Mouse (Mus musculus): ENCODE measurements at regions not wholly inside any gene's neighbourhood (a gene's known extent, or its start where the extent isn't known, plus 50 kb on each side); places are given as distances from the start of the nearest gene placed in this dataset.
A peak's percentile ranks its signal among the peaks of the same experiment; 100 is the strongest.
"Not testable (repeated sequence)": the region's sequence is repeated elsewhere in the genome, so short reads cannot be mapped to it uniquely, and the experiment has no call there.

- peak; percentile 63 for DNase-seq (ENCODE audit: low read depth)
Measured at GRCm38 (mm10) chr9:78769168-78769567, 153.8 kb downstream of the Cd109 start.

GRCm38 (mm10) chr9:78773936-78774335 lies 158.6 kb downstream of the Cd109 start:
- no peak for DNase-seq (ENCODE audit: low read depth)

DNA sequence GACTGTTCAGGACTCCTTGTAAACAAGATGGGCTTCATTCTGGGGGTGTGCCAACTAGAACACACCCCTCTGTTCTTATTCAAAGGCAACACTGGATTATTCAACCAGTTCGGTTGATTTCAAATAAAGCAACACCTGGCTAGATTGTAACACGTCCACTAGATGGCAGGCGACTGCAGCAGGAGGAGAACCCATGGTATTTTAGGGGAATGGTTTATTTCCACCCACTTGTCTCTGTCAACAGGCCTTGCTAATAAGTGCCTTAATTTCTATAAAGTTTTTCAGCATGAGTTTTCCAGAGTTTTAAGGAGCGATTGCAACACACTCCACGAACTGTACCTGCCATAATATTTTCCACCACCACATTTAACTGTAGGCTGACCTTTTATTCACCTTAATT lies 160.1 kb downstream of the Cd109 start:
- peak; percentile 66 for DNase-seq (ENCODE audit: low read depth)

DNA sequence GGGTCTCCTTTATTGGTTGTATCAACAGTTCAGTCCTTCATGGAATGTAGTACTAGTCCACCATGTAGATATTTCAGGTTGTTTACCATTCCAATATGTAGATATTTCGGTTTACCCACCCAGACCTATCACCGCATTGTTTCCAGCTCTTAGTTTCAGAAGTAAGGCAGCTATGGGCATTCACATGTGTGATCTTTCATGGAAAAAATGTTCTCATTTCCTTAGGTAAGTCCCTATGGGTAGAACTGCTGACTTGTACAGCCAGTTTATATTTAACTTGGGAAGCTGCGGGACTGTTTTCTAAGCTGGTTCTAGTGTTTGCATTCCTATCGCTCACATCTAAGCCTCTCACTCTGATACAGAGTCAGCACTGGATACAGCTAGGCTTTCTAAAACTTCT lies 165.2 kb downstream of the Cd109 start:
- DNase-seq (ENCODE audit: low read depth): no peak

DNA sequence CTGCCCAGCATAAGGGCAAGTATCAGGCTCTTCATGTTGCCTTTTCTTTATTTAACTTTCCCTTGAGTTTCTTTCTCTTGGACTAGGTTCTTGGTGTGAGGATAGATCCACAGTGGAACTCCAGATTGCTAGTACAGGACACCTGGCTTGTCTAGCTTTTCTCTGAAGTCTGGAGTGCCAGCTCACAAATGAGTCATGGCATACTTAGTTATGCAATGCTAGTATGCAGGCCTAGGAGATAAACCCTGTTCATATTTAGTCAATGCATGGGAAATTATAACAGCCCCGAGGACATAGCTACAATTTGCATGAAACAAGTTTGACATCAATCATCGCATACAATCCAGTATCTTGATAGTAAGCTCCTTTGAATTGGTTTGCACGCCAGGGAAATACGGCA lies 167.0 kb downstream of the Cd109 start:
- DNase-seq (ENCODE audit: low read depth): no peak

DNA sequence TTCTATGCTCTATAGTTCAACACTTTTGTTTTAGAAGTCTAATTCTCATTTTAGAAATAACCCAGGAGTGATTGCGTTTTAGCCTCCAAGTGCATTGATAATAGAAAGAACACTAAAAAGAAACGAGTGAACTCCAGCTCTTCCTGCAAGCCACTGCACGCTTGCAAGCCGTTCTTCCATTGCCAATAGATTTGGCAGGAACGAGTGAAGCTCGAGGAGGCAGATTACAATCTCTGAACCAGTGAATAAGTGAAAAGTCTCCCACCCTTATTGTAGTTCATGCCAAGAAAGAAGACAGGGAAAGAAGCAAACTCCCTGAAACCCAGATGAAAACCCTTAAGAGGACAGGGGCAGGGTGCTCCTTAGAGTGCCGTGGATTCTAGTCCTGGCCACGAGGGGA lies 167.5 kb downstream of the Cd109 start:
- no peak for DNase-seq (ENCODE audit: low read depth)

GRCm38 (mm10) chr9:78787866-78788265 lies 172.5 kb downstream of the Cd109 start:
- DNase-seq (ENCODE audit: low read depth): peak; percentile 69

DNA sequence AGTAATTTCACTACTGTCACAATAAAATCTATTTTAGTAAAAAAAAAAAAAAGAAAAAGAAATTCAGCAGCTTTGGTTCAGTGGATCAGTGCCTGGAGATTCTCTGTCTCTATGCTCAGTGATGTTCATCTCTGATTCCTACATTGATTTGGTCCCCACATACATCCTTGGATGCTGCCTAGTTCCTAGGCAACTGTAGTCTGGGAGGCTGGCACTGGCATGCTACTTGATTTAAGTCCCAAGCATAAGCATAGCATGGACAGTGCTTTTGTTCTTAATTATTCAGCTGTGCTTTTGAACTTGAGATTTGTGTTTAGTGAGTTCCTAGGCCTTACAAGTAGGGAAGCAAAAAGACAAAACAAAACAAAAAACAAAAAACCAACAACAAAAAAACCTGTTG lies 174.4 kb downstream of the Cd109 start:
- no peak for DNase-seq (ENCODE audit: low read depth)

DNA sequence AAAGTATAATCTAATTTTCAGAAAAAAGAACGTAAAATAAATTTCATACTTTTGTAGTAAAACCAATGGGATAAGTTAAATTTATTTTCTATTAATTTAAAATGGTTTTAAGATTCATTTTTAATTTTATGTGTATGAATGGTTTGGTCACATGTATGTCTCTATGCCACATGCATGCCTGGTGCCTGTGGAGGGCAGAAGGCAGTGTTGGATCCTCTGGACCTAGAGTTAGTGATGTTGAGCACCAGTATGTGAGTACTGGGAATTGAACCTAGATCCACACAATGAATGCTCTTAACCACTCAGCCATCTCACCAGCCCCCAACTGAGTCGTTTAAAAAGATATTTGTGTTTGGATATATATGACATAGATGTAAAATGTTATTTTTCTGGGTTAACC lies 174.8 kb downstream of the Cd109 start:
- no peak for DNase-seq (ENCODE audit: low read depth)

DNA sequence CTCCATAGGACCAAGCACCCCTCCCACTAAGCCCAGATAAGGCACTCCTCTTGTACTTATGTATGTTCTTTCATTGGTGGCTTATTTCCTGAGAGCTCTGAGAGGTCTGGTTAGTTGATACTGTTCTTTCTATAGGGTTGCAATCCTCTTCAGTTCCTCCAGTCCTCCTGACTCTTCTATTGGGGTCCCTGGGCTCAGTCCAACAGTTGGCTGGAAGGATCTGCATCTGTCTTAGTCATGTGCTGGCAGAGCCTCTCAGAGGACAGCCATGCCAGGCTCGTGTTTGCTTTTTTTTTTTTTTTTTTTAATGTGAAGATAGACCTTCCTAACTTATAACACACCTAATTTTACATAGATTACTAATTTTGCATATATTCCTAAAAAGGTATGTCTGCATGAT lies 180.5 kb downstream of the Cd109 start:
- no peak for DNase-seq (ENCODE audit: low read depth)

GRCm38 (mm10) chr9:78817221-78817620 lies 201.9 kb downstream of the Cd109 start:
- no peak for DNase-seq (ENCODE audit: low read depth)

- DNase-seq (ENCODE audit: low read depth): peak; percentile 36
Measured at GRCm38 (mm10) chr9:78821554-78822212, 206.3 kb downstream of the Cd109 start.

DNA sequence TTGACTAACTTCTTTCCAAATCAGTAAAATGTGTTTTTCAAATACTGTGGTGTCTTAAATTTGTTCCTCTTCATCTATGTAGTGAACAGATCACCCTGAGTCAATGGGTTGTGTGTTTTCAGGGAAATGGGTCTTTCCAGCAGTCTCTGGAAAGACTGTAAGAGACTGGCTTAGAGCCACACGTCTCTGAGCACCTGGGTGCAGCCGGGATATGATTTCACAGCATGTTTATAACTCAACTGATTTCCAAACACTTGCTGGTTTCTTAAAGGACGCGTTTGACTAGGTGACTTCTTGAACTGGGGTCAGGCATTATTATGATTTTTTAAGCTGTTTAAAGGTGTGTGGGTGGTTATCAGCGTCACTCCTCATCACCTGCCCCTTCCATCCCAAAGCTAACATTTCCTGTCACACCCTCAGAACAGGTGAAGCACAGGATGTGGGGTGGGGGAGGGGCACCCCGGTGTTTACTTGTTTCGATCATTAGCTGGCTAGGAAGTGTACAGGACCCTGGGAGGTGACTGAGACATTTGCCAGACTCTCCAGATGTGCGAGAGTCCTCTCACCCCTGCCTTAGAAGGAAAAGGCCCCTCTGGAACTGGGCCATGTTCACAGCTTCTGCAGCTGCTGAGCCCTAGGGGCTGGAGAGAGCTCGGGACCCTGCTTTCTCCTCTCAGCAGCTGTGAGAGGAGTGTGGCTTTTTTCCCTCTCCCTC lies 229.8 kb downstream of the Cd109 start:
- DNase-seq (ENCODE audit: low read depth): no peak

- no peak for DNase-seq (ENCODE audit: low read depth)
Measured at GRCm38 (mm10) chr9:78846110-78846509, 230.8 kb downstream of the Cd109 start.

DNA sequence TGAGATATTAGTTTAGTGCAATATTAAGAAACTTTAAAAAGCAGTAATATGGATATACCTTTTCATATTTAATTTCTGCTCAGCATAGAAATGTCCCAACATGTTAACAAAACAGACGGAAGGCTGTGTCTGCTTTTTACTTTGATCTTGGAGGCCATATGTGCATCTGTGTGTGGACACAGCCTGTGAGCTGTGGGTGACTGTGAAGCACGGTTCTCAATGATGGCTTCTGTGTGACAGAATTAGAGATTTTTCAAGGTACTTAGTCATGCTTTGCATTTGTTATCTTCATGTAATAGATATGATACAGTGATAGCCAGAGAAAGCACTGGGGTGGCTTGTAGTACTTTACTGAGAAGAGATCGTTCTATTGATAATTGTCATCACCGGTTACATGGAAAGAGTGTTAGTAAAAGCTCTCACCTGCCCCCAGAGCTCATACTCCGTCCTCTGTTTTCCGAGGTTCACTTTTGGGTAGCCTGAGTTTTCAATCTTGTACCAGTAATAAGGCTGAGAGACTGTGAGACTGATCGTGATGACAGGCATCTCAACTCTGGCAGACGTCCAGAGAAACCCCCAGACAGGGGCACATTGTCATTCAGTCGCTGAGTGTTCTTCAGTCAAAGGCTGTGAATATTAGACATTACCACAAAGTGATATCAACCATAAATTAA lies 232.7 kb downstream of the Cd109 start:
- DNase-seq (ENCODE audit: low read depth): no peak

GRCm38 (mm10) chr9:78848564-78848893 lies 233.2 kb downstream of the Cd109 start:
- not testable (repeated sequence) for DNase-seq (ENCODE audit: low read depth)

- no peak for DNase-seq (ENCODE audit: low read depth)
Measured at GRCm38 (mm10) chr9:78856981-78857380, 241.6 kb downstream of the Cd109 start.

DNA sequence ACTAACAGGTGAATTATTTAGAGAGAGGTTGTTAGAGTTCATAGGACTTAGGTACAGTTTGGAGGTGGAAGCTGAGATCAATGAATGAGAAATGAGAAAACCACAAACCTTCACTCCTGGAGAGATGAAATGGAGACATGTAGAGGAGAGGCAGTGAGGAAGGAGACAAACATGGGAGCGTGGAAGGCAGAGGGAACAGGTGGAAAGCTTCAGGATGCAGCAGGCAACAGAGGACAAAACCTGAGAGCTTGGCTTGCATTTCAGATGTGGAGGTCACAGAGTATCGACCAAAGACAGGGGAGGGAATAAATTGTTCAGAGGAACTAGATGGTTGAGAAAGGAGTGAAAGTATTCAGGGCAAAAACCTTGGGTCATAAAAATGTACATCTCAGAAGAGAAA lies 244.6 kb downstream of the Cd109 start:
- DNase-seq (ENCODE audit: low read depth): no peak

DNA sequence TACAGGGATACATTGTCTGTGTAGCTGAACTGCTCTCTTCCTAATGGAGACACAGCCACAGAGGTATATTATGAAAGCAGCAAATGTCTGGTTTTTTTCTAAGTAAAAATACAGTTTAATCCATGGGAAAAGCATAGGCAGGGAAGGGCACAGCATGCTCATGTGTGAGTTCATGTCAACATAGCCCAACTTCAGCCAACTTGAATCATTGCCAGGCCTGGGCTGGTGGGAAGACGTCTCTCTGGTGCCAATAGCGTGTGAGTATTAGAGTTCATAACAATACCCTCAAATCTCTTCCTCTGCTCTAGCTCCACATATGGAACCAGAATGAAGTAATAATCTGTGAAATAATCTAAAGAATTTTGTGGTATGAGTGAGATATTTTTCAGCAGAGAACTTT lies 257.2 kb downstream of the Cd109 start:
- peak; percentile 3 for DNase-seq (ENCODE audit: low read depth)

DNA sequence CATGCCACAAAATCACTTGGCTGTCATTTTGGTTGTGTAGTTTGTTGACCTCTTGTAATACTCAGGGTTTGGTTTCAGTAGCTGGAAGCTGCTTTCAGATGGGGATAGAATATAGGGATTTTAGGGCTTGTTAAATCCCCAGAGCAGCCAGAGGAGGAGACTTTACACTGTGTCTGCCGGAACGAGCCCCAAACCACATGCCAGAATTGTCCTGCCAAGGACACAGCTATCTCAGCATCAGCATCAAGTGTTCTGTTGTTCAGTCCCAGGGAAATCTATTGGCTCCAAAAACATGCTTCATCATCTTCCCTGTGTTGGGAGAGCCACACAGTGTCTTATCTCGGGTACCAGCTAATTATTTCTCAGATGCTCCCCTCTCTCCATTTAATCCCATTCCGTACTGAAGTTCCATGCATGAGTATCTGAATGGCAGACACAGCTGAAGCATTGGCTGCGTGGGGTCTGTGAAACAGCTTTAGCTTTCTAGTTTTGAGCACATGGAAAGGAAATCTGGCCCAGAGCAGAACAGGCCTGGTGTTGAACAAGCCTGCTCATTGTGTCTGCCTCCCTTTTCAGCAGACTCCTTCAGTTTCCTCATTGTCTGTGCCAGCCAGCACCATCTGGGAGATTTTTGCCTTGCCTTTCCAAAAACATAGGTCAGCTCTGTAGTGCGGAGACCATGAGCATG lies 264.8 kb downstream of the Cd109 start:
- DNase-seq (ENCODE audit: low read depth): no peak

DNA sequence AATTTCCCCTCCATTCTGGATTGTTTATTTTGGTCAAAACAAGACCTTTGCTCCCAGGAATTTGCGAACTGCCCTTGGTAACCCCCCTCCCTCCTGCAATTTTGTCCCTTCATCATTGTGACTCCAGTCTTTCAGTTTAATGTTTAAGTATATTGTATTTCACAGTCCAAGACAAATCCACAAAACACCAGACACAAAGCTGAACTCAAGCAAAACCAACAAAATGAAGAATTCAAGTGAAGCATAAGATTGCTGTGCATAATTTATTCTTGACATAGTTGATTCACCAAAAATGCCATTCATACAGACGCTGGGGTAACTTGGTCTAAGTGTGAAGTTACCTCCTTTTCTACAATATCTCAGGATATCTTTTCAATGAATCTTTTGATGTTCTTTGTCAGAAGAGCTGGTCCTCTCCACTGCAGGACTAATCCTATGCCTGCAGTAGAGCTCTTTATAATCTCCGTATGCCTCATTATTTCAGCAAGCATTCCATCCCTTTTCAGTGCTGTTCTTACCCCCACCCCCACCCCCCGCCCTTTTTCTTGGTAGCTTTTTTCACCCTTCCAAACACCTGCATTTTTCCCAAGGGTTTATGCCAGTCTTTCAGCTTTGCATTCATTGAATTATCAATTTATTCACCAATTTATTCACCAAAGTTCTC lies 265.4 kb downstream of the Cd109 start:
- DNase-seq (ENCODE audit: low read depth): no peak

DNA sequence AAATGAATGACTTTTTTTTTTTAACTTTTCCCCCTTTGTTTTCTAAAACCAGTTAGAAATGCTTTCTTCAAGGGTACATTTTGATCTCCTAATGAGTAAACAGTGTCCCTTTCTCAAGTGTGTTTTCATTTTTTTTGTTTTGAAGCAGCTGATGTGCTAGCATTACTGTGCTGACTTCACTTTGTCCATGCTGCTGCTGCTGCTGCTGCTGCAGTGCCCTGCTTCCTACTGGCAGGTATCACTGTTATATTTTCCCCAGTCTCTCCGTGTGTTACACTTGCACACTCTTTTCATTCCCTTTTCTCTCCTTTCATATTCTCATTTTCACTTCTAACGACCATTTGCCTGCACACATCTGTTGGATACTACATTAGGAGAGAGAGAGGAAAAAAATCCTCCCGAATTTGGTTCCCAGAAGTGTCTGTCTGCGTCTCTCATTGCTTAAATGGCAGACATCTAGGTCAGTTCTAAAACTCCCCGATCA lies 266.0 kb downstream of the Cd109 start:
- no peak for DNase-seq (ENCODE audit: low read depth)
